Mouse (Mus musculus) spleen, postnatal 4 days (tissue): ENCODE results near the gene Ly6g6e.

Experiments used
- DNase-seq, 2 experiments: peaks; one replicate each; pipeline ENCODE4 v3.0.0; 2022; ENCODE audit warnings: low spot score in 2 of 2

The Ly6g6e gene

GRCm38 (mm10) chr17:35049561-35050016 is 27.1 kb upstream of the Ly6g6e start, which contains the start of gene Clic1:
Gene Clic1 (plus strand): TSS chr17:35049966.
- peak; percentile 70 to 82 for DNase-seq

GRCm38 (mm10) chr17:35050126-35050750 is 26.5 kb upstream of the Ly6g6e start:
- DNase-seq, result peak; percentile 82 to 90

- peak; percentile 70 to 85 for DNase-seq
These were observed 25.3 kb upstream of the Ly6g6e start for GRCm38 (mm10) chr17:35051156-35052086.

- DNase-seq, result no peak
These were observed 24.4 kb upstream of the Ly6g6e start for GRCm38 (mm10) chr17:35052271-35052798.

- no peak for DNase-seq
These were observed 20.8 kb upstream of the Ly6g6e start for GRCm38 (mm10) chr17:35055691-35056495.

- DNase-seq, result no peak
These were observed 19.6 kb upstream of the Ly6g6e start for GRCm38 (mm10) chr17:35057090-35057489.

- no peak for DNase-seq
These were observed 18.4 kb upstream of the Ly6g6e start for GRCm38 (mm10) chr17:35058316-35058715.

- peak; percentile 88 to 95 for DNase-seq
These were observed 17.5 kb upstream of the Ly6g6e start, which contains the start of gene Ddah2 for GRCm38 (mm10) chr17:35058911-35059892. Gene Ddah2 (plus strand): TSS chr17:35059035.

GRCm38 (mm10) chr17:35060071-35060470 is 16.6 kb upstream of the Ly6g6e start:
- no peak for DNase-seq

- DNase-seq, result peak; percentile 54 to 70
These were observed 15.9 kb upstream of the Ly6g6e start for GRCm38 (mm10) chr17:35060737-35061297.

GRCm38 (mm10) chr17:35061299-35061698 is 15.4 kb upstream of the Ly6g6e start:
- no peak for DNase-seq

- no peak for DNase-seq
These were observed 13.2 kb upstream of the Ly6g6e start for GRCm38 (mm10) chr17:35063466-35063865.

GRCm38 (mm10) chr17:35064378-35064877 is 12.3 kb upstream of the Ly6g6e start:
- DNase-seq, result no peak

- peak in 1 of 2 experiments; percentile 37 for DNase-seq
These were observed 11.5 kb upstream of the Ly6g6e start, which contains the start of gene Ly6g6c for GRCm38 (mm10) chr17:35064951-35065947. Gene Ly6g6c (plus strand): TSS chr17:35065388.

- DNase-seq, result no peak
These were observed 10.6 kb upstream of the Ly6g6e start, which contains the start of gene Mpig6b for GRCm38 (mm10) chr17:35066084-35066483. Gene Mpig6b (minus strand): TSS chr17:35066184.

- no peak for DNase-seq
These were observed 8.3 kb upstream of the Ly6g6e start for GRCm38 (mm10) chr17:35068213-35068914.

GRCm38 (mm10) chr17:35070556-35071229 is 6.0 kb upstream of the Ly6g6e start:
- no peak for DNase-seq
